Mouse (Mus musculus): Measurements from ENCODE around the gene Man2a1.

The Man2a1 gene

GRCm38 (mm10) chr17:64703649-64704230 is 103.2 kb downstream of the Man2a1 start:
- no peak for DNase-seq (ENCODE audit: low read depth, low spot score)

- no peak for DNase-seq (ENCODE audit: low read depth, low spot score)
Observed at GRCm38 (mm10) chr17:64707529-64707928, 107.0 kb downstream of the Man2a1 start.

DNA sequence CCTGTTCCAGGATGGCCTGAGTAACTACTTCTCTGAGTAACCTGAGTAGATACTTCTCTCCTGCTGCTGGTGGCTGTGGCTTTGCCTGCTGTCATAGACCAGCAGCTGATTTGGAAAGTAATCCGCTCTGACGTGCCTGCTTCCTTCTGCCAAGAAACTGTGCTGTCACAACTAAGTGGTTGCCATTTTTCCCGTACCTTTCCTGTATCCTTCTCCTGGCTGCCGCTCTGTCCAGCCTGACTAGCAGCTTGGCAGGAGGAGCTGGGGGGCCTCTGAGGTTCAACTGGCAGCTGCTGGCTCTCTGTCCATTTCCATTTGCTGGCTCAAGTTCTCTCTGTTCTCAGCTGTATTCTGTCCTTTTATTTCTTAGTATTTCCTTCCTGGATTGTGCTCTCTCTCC is 115.8 kb downstream of the Man2a1 start:
- no peak for DNase-seq (ENCODE audit: low read depth, low spot score)

DNA sequence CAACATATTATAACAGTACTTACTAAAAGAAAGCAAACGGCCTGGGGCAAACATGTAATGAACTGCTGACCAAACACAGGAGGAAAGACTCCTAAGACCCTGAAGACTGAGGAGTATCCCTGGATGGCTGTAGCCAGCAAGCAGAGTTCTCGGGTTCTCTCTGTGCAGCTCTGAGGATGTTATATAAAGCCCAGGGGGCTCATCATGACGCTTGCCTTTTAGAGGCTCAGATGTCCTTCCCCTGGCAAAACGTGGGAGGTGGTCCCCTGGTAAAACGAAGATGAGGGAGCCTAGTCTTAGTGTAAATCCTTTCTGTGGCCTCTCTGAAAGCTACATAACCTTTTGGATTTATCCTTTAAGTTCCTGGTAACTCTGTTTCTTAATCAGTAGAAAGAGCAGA is 119.2 kb downstream of the Man2a1 start:
- DNase-seq (ENCODE audit: low read depth, low spot score): no peak

DNA sequence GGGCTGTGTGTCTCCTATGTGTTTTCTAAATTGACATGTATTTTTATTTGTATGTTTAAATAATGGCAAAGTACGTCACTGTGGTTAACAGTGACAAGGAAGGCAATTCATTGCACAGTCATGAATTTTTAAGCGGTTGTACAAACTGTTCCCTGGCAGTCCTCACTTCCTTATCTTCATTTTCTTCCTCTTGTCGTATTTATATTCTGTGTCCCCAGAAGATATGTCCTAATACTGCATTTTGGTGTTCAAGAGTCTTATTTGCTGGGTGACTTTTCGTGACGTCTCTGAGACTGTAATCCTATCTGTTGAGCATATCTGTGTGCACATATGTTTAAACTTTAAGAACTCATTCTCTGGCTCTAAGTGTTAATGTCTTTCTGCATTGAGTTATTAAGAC is 120.6 kb downstream of the Man2a1 start:
- no peak for DNase-seq (ENCODE audit: low read depth, low spot score)

- DNase-seq (ENCODE audit: low read depth, low spot score): no peak
Observed at GRCm38 (mm10) chr17:64723162-64723561, 122.6 kb downstream of the Man2a1 start.

GRCm38 (mm10) chr17:64725214-64725613 is 124.7 kb downstream of the Man2a1 start:
- DNase-seq (ENCODE audit: low read depth, low spot score): no peak

GRCm38 (mm10) chr17:64726032-64726431 is 125.5 kb downstream of the Man2a1 start:
- DNase-seq (ENCODE audit: low read depth, low spot score): no peak

GRCm38 (mm10) chr17:64735492-64735891 is 135.0 kb downstream of the Man2a1 start:
- no peak for DNase-seq (ENCODE audit: low read depth, low spot score)

- peak; percentile 18 for DNase-seq (ENCODE audit: low read depth, low spot score)
Observed at GRCm38 (mm10) chr17:64737918-64738317, 137.4 kb downstream of the Man2a1 start.

- no peak for DNase-seq (ENCODE audit: low read depth, low spot score)
Observed at GRCm38 (mm10) chr17:64739129-64739528, 138.6 kb downstream of the Man2a1 start.

- DNase-seq (ENCODE audit: low read depth, low spot score): no peak
Observed at GRCm38 (mm10) chr17:64742715-64743605, 142.4 kb downstream of the Man2a1 start.

DNA sequence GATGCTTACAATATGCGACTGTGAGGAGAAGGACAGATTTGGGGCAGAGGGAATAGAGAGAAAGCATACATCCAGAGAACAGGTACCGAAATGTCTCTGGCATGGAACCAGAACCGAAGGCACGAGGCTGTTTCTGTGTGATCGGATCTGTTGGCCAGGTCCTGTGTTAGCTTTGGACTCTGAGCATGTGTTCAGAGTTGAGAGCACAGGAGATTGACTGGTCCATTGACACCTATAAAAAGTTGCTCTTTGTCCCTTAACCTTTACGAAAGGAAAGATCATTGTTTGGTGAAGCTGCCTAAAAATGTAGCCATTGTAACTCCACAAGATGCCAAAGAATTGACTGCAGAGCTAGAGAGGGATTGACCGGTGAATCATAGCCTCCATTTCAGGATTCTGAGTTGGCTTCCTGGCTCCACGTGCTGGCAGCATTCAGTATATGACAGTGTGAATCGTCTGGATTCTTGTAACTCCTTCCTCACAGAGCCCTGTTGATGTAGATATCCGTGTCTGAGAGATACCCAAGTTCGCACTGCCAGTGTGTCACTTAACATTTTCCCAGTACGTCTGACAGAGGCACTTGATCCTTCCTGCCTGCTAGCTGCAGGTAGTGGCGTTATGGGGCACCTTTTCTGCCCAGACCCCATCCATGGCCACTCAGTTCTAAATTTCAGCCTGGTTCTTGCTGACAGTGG is 143.2 kb downstream of the Man2a1 start:
- DNase-seq (ENCODE audit: low read depth, low spot score): peak; percentile 33

DNA sequence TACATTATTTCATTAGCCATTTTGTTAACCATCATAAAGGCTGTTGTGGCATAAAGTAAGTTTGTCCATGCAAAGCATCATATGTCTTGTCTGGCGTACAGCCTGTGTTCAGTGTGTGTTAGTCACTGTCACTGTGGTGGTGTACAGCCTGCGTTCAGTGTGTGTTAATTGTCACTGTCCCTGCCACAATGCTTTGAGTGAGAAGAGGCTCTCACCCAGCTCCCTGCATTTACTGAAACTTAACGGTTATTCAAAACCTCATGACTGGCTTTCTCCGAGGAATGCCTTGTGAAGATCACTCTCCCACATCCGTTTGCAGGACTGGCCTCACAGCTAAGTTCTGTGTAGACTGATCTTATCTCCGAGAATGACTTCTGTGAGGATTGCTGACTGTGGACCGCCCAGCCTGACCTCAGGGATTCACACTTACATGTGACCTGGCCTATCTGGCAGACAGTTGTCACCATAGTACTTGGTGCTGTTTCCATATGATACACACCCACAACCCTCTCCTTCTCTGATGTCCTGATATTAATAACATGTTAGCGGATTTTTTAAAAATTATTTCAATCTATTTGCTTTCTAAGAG is 146.2 kb downstream of the Man2a1 start:
- no peak for DNase-seq (ENCODE audit: low read depth, low spot score)

DNA sequence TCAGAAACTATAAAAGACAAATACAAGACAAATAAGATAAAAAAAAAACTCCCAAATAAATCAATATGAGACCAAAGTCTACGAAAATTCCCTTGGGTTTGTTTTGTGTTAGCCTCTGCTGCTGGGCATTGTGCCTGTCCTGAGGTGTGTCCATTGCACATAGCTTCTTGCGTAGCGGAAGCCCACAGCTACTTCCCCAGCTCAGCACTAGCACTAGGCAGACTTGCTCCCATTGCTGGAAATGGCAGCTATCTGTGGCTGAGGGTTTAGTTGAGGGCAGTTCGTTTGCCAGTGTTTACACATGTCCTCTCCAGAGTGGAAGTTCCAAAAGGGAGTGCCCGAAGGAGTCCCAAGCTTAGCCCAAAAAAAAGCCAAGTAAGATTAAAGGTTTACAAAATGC is 146.9 kb downstream of the Man2a1 start:
- DNase-seq (ENCODE audit: low read depth, low spot score): no peak

DNA sequence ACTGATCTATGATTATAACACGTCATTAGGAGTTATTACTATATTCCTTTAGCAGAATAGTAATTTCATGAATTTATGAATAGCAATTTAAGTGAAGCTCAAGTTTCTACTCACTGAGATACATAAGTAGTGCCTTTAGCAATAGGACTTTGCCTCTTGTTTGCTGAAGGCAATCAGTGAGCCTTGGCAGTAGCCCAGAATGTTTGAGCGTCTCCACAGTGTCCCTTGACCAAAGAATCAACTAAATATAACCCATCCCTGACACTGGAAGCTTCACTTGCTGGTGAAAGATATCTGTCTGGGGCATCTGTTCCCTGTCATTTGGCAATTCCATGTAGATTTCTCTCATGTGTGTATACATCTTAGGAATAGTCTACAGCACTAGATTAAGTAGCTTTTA is 147.6 kb downstream of the Man2a1 start:
- no peak for DNase-seq (ENCODE audit: low read depth, low spot score)

GRCm38 (mm10) chr17:64749146-64749545 is 148.6 kb downstream of the Man2a1 start:
- no peak for DNase-seq (ENCODE audit: low read depth, low spot score)

- peak; percentile 47 for DNase-seq (ENCODE audit: low read depth, low spot score)
Observed at GRCm38 (mm10) chr17:64751249-64751648, 150.7 kb downstream of the Man2a1 start.

GRCm38 (mm10) chr17:64752126-64753019 is 151.8 kb downstream of the Man2a1 start:
- no peak for DNase-seq (ENCODE audit: low read depth, low spot score)

DNA sequence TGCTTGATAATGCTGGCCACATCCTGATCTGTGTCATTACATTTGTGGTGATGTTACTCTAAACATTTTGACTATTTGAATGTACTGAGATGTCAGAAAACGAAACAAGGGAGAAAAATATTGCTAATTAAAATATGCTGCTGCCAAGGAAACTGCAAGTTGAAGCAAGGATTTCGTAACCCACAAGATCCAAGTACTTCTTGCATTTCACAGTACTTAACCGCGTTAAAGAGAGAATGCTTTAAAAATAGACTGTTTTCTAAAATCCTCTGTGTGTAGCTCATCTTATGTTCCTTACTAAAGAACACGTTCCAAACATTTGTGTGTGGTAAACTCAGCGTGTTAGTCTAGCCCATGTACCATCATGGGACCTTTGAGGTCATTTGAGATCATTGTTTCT is 153.0 kb downstream of the Man2a1 start:
- DNase-seq (ENCODE audit: low read depth, low spot score): no peak

Data from 3T3-L1 (cell line).